Mouse (Mus musculus): ENCODE data around the gene Klrc2. TPM values are rescaled to one million over a fixed set of nuclear protein-coding genes. Genes with fewer than 3 reads are reported as not detected.
"Not testable (repeated sequence)": the region's sequence is repeated elsewhere in the genome, so short reads cannot be mapped to it uniquely, and the experiment has no call there.

Klrc2 gene
- polyA plus RNA-seq (2012; rRNA removed), result not detected in 2 replicates

DNA sequence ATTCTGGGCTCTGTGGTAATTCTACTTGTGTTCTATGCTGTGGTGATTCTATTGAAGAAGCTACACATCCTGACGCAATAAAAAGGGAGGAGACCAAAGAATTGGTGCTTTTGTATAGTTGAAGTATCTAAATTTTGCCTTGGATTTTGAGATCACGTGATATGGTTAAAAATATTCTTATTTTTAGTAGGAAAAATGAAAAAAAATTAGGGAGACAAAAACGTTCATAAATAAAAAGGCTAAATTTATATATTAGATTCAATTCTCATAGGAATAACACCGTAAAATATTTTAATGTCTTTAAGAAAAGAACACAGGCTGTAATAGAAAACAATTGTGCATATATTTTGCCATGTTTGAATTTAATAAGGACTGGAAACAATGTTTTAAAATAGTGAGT is at the start of gene Klrc2:
Gene Klrc2, minus strand, starts transcription at position 101 of the 400 bp plus-strand sequence.
- not testable (repeated sequence) for DNase-seq (ENCODE audit: extremely low spot score in 1 of 2, low spot score in 1 of 2)

- not testable (repeated sequence) for DNase-seq (ENCODE audit: extremely low spot score in 1 of 2, low spot score in 1 of 2)
Observed at GRCm38 (mm10) chr6:129691436-129691835, 30.9 kb upstream of the Klrc2 start.

DNA sequence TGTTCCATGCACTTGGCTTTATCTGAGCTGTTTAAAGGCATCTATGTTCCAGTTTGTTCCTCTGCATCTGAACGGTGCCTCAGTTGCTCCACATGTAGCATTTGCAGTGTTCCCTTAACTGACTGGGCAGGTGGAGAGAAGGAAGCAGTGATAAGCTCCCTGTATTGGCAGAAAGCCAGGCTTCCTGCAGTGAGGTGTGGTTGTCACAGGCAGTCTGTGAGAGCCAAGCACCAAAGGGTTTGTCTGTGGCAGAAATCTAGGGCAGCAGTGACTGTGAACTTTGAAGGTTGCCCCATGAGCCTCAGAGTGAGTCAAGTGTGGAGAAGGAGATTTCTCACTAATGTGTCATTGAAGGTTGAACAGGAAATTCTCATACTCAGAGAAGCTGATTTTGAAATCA is 19.9 kb upstream of the Klrc2 start:
- DNase-seq (ENCODE audit: extremely low spot score in 1 of 2, low spot score in 1 of 2), result no peak

GRCm38 (mm10) chr6:129678873-129679272 is 18.4 kb upstream of the Klrc2 start, which contains the start of gene Klrc1:
Gene Klrc1 (minus strand): TSS chr6:129678973.
- DNase-seq (ENCODE audit: extremely low spot score in 1 of 2, low spot score in 1 of 2), result no peak

- DNase-seq (ENCODE audit: extremely low spot score in 1 of 2, low spot score in 1 of 2), result not testable (repeated sequence)
Observed at GRCm38 (mm10) chr6:129661301-129661700, 812 bp upstream of the Klrc2 start.

DNA sequence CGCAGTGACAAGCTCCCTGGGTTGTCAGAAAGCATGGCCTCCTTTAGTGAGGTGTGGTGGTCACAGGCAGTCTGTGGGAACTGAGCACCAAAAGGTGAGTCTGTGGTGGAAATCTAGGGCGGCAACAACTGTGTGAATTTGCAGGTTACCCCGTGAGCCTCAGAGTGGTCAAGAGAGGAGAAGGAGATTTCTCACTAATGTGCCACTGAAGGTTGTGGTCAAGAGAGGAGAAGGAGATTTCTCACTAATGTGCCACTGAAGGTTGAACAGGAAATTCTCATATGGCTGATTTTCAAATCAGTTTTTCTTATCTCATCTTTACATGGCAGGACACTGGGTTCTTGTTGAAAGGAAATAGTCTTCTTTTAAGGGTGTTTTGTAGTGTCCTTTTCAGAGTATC is 16.4 kb downstream of the Klrc2 start:
- DNase-seq (ENCODE audit: extremely low spot score in 1 of 2, low spot score in 1 of 2), result not testable (repeated sequence)

GRCm38 (mm10) chr6:129643237-129643636 is 17.3 kb downstream of the Klrc2 start, which contains the start of gene Klrc3:
Gene Klrc3 (minus strand): TSS chr6:129643337.
- DNase-seq (ENCODE audit: extremely low spot score in 1 of 2, low spot score in 1 of 2), result not testable (repeated sequence)

GRCm38 (mm10) chr6:129631046-129631445 is 29.4 kb downstream of the Klrc2 start:
- DNase-seq (ENCODE audit: extremely low spot score in 1 of 2, low spot score in 1 of 2), result not testable (repeated sequence)

DNA sequence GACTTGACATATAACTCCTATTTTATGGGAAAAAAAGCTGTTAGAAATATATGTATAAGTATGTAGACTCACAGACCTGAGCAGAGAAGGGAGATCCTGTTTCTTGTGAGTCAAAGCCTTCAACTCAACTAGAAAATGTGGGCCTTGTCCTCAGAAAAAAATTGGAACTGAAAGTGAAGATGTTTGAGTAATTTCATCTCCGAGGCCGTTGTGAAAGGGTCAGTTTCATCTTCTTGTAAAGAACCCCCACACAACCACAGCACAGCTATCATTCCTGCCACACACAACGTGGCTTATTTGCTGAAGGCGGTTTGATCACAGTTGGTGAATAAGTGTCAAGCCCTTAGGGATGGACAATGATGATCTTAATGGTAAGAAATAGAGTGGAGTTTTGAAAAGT is 36.8 kb downstream of the Klrc2 start, which contains the start of gene Klrk1:
Gene Klrk1, minus strand, starts transcription at position 130 of the 400 bp plus-strand sequence.
- DNase-seq (ENCODE audit: extremely low spot score in 1 of 2, low spot score in 1 of 2), result no peak

DNA sequence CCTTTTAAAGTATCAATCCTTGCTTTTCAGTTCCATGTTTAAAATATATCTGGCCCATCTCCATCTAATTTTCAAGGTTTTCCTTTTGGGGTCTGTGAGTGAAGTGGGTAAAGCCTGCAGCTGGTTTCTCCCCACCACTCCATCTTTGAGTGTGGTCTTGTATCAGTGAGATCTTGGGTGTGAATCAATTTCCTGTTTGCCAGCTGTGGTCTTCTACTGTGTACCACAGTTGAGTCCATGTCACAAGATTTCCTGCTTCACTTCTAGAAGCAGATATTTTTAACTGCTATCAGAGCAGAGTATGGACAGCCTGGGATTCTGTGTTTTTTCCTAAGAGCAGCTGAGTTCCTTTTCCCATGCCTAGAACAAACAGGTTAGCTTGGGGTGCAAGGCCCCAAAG is 52.1 kb downstream of the Klrc2 start:
- DNase-seq (ENCODE audit: extremely low spot score in 1 of 2, low spot score in 1 of 2), result no peak

Other genes starting within 250 kb of the Klrc2 start
- gene Clec1a, start 208.7 kb downstream of the Klrc2 start, polyA plus RNA-seq (2012; rRNA removed), result 1.4 and 1.9 TPM in 2 replicates
- gene Olr1, start 153.5 kb downstream of the Klrc2 start, polyA plus RNA-seq (2012; rRNA removed), result 0.20 and 0.63 TPM in 2 replicates
- gene Tmem52b, start 148.1 kb downstream of the Klrc2 start, polyA plus RNA-seq (2012; rRNA removed), result not detected in 2 replicates
- gene Gabarapl1, start 127.5 kb downstream of the Klrc2 start, polyA plus RNA-seq (2012; rRNA removed), result 510 and 530 TPM in 2 replicates
- gene Klre1, start 82.8 kb downstream of the Klrc2 start, polyA plus RNA-seq (2012; rRNA removed), result 0.38 and 0.53 TPM in 2 replicates
- 0.21 and 0.22 TPM in 2 replicates for gene Klrd1, start 68.9 kb downstream of the Klrc2 start, polyA plus RNA-seq (2012; rRNA removed)
- 0.04 TPM in 1 of 2 replicates, not detected in the other for gene Klrk1, start 36.8 kb downstream of the Klrc2 start, polyA plus RNA-seq (2012; rRNA removed)
- gene Klrc3, start 17.4 kb downstream of the Klrc2 start, polyA plus RNA-seq (2012; rRNA removed), result not detected in 2 replicates
- not detected in 2 replicates for gene Klrc1, start 18.3 kb upstream of the Klrc2 start, polyA plus RNA-seq (2012; rRNA removed)
- gene Klri1, start 56.4 kb upstream of the Klrc2 start, polyA plus RNA-seq (2012; rRNA removed), result not detected in 2 replicates
- gene Klri2, start 79.8 kb upstream of the Klrc2 start, polyA plus RNA-seq (2012; rRNA removed), result 0.08 TPM in 1 of 2 replicates, not detected in the other
- gene Gm156, start 123.6 kb upstream of the Klrc2 start, polyA plus RNA-seq (2012; rRNA removed), result not detected in 2 replicates
- gene Gm17631, start 202.0 kb upstream of the Klrc2 start, polyA plus RNA-seq (2012; rRNA removed), result not detected in 2 replicates
- not detected in 2 replicates for gene Klra17, start 216.0 kb upstream of the Klrc2 start, polyA plus RNA-seq (2012; rRNA removed)

Data from frontal cortex, adult 2 months (tissue).